ENCODE assay signal across 9 mouse cellular contexts in the genomic region with DNA sequence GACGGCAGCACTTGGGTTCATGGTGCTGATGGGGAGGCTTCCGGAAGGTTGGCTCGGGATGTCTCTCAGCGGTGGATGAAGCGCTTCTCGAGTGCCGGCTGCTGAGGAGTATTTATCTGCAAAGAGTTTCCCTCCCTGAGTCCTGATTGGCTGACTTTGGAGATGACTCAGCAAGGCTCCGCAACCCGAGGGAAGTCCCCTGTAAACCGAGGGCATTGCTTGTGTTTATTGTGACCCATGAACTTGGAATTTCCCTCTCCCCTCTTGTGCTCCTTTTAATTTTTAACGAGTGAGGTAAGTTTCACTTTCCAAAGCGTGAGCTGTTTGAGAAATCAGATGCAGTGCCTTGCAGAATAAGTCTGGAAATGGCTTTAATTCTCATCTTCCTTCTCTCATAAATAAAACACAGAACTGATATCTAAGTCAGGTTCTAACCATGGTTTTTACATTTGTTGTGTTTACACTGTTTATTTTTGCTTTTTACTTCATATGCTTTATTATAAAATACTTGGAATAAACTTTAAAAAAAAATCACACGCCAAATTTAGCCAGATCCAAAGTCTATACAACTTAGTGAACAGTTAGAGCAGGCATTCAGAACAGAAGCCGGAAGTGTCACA. TPM values are rescaled to one million over a fixed set of nuclear protein-coding genes. Genes with fewer than 3 reads are reported as not detected.
A peak's percentile ranks its signal among the peaks of the same experiment; 100 is the strongest.
DNase-seq lines count a peak whose midpoint lies in the region; ATAC-seq lines count a peak whose summit lies in the region.
"Had no signal": no experiment of that assay in that cellular context is flagged by ENCODE, and none has a peak within 500 bp of the region (broad histone marks: within the 10 kb centered on the region; RNA-seq: fewer than 3 reads in every experiment).

Gene Cxcl10 (minus strand): TSS at position 96 of the 620 bp plus-strand sequence.

- H3K27ac ChIP-seq in lung, embryonic 16.5 days (ENCODE audit: low read length) = no peak within 1 kb of the TSS

- no peaks in the 10 kb centered on the region for H3K9me3 ChIP-seq in lung, embryonic 16.5 days (ENCODE audit: control insufficient read depth, low read length)

- H3K4me1 ChIP-seq in lung, embryonic 16.5 days (replicated peaks; ENCODE audit: control insufficient read depth, insufficient read depth, low read length) = peaks cover 7% of the 10 kb centered on the region; the same call in 1 of the 2 replicates

- 11% methylated on average over 14 of the region's 14 CpGs for WGBS in lung, embryonic 16.5 days

- H3K4me3 ChIP-seq in lung, embryonic 16.5 days (ENCODE audit: low read length) = peak within 1 kb of the TSS; percentile 41

- 0 out of 2 replicates have a peak, but pooled peaks cover 3% of the 10 kb centered on the region for H3K27me3 ChIP-seq in lung, embryonic 16.5 days (ENCODE audit: control insufficient read depth, insufficient read depth, low read depth, low read length)

- peak; percentile 30 to 46 for DNase-seq in urinary bladder, postnatal 36 days (ENCODE audit: low spot score in 2 of 2)
- DNase-seq in urinary bladder, adult 2 months (ENCODE audit: low spot score) = no peak
- DNase-seq in heart, adult 9 months (ENCODE audit: low spot score in 2 of 2) = peak; percentile 62 to 69
- peak; percentile 89 for DNase-seq in kidney, adult 9 months
- no peak for DNase-seq in ovary, postnatal 10 days (ENCODE audit: low spot score)

- no peaks in the 10 kb centered on the region for H3K36me3 ChIP-seq in lung, embryonic 16.5 days (ENCODE audit: control insufficient read depth, insufficient read depth, low read length)

- peak; percentile 86 for ATAC-seq in common myeloid progenitor, adult 5-6 weeks (replicated peaks; ENCODE audit: low read depth, poor library complexity, severe bottlenecking)
- ATAC-seq in lung, embryonic 16.5 days (ENCODE audit: low read depth) = peak; percentile 41; the same call in 1 of the 2 replicates
- peak; percentile 49; the same call in 1 of the 2 replicates for ATAC-seq in neutrophil, adult 5-6 weeks (ENCODE audit: extremely low read depth, insufficient number of reproducible peaks, low FRiP score, poor library complexity, severe bottlenecking)

- H3K4me2 ChIP-seq in lung, embryonic 16.5 days (ENCODE audit: low read depth, low read length) = peak within 1 kb of the TSS; percentile 59

- peak within 1 kb of the TSS; percentile 38; the same call in 1 of the 2 replicates for H3K9ac ChIP-seq in lung, embryonic 16.5 days (ENCODE audit: low read length)

RNA-seq across cellular contexts. Expression of gene Cxcl10, which starts in this region (rescaled TPM):
- 7.0 and 14.7 TPM in 2 replicates for polyA plus RNA-seq in urinary bladder, adult 2 months (2012; rRNA removed)
- total RNA-seq in common myeloid progenitor, adult 5-6 weeks (2017) = 2.2 and 3.2 TPM in 2 replicates
- 0.57 and 2.7 TPM in 2 replicates for polyA plus RNA-seq in lung, embryonic 16.5 days (2015; fragmentation: Nextera tagmentation; extraction: Ambion mirVana)
- 2.6 and 6.2 TPM in 2 replicates for total RNA-seq in neutrophil, adult 5-6 weeks (2017)
- total RNA-seq: layer of hippocampus, adult 18-20 months had no signal

Comparison
In these comparisons a context has a peak if more than half of its experiments do, and no peak if none do; other contexts are left out.
1. DNase-seq: peak in urinary bladder, postnatal 36 days (2 of 2), heart, adult 9 months (2 of 2) and kidney, adult 9 months (single experiment); none in urinary bladder, adult 2 months (single experiment) and ovary, postnatal 10 days (single experiment).
2. Peak in every context shown above with its lines, with median percentiles within 50 percentile points of each other: ATAC-seq.